Mouse (Mus musculus) testis, adult 2 months (tissue): ENCODE results near the gene Mapk8ip1. TPM values are rescaled to one million over a fixed set of nuclear protein-coding genes. Genes with fewer than 3 reads are reported as not detected.
"Not testable (repeated sequence)": the region's sequence is repeated elsewhere in the genome, so short reads cannot be mapped to it uniquely, and the experiment has no call there.

Source experiments
- H3K27ac ChIP-seq: fragments of 200-500 bp; 2 replicates; pipeline ENCODE4 v1.5.1; 2012; ENCODE audit warnings: low read depth, low read length; ENCODE audit not compliant: control insufficient read depth, insufficient read depth
- H3K27me3 ChIP-seq: fragments of 200-500 bp; 2 replicates; pipeline ENCODE4 v1.6.1; 2012; ENCODE audit warnings: mild to moderate bottlenecking, low read length, moderate library complexity; ENCODE audit not compliant: control insufficient read depth, insufficient read depth
- H3K36me3 ChIP-seq: fragments of 200-500 bp; 2 replicates; pipeline ENCODE4 v1.6.1; 2012; ENCODE audit warnings: mild to moderate bottlenecking, low read length; ENCODE audit not compliant: control insufficient read depth, insufficient read depth
- H3K4me1 ChIP-seq: fragments of 200-500 bp; 2 replicates; pipeline ENCODE4 v1.6.1; 2012; ENCODE audit warnings: low read length; ENCODE audit not compliant: control insufficient read depth, insufficient read depth
- H3K4me3 ChIP-seq: fragments of 200-500 bp; 2 replicates; pipeline ENCODE4 v1.5.1; 2012; ENCODE audit warnings: low read depth, mild to moderate bottlenecking, low read length, moderate library complexity, mixed read lengths; ENCODE audit not compliant: control insufficient read depth
- CTCF ChIP-seq: fragments of 200-500 bp; IDR thresholded peaks from 2 replicates; pipeline ENCODE4 v1.5.1; 2012; ENCODE audit warnings: low read depth, mild to moderate bottlenecking, inconsistent platforms, low read length, moderate library complexity; ENCODE audit not compliant: control insufficient read depth, insufficient read depth, insufficient replicate concordance
- POLR2A ChIP-seq: fragments of 200-500 bp; IDR thresholded peaks from 2 replicates; pipeline ENCODE4 v1.6.1; 2012; ENCODE audit warnings: low read depth, mild to moderate bottlenecking, inconsistent platforms, low read length, moderate library complexity; ENCODE audit not compliant: control insufficient read depth
- polyA plus RNA-seq: library from polyadenylated mRNA; depleted of rRNA; stranded (reverse); fragments of >200 nt; gene quantifications from 2 replicates; pipeline ENCODE4 v1.2.3, GENCODE M21; 2012

Gene Mapk8ip1
- polyA plus RNA-seq, 1 experiment = 23.2 TPM

- Histone ChIP-seq H3K4me3 (no peak overlapping the region), H3K4me1 (no peaks in the 10 kb centered on the region), H3K36me3 (peaks cover 11% of the 10 kb centered on the region), H3K27ac (no peak overlapping the region), H3K27me3 (no peaks in the 10 kb centered on the region)
- TF ChIP-seq CTCF = no peak
- no peak for TF ChIP-seq POLR2A
Observed at GRCm38 (mm10) chr2:92411705-92412104, 10.6 kb upstream of the Mapk8ip1 start.

DNA sequence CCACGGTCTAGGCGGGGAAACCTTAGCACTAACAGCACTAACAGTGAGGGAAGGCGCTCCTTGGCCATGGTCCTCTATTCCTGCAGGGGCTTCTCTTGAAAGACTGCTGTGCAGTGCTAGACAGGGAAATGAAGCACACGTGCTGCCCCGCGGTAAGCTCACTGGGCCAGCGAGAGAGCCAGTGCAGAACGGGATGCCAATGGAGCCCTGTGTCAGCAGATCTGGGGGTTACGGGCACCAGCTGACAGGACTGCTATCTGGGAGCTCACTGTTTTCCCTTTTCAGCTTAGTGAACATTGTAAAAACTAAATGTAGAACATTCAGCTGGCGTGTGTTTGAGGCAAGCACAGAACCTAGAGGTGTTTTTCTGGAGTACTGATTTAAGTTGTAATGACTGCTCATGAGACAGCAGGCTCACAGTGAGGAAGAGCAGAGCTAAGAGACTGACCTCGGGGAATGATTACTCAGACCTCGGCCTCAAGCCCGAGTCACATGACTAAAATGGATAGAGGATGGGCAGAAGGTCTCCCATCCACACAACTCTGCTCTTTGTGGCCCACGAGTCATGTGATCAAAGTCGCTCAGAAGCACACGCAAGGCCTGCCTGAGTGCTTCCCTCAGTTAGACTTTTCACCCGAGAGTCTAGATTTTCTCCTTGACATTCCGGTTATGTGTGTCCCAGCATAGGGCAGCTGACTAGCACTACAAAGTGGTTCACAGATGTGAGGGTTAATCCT lies 7.4 kb upstream of the Mapk8ip1 start:
- peaks cover 8% of the 10 kb centered on the region for H3K36me3 ChIP-seq
- H3K27me3 ChIP-seq = no peaks in the 10 kb centered on the region
- H3K4me3 ChIP-seq = no peak overlapping the region
- TF ChIP-seq CTCF (no peak), POLR2A (no peak)
- peaks cover 2% of the 10 kb centered on the region; the same call in 1 of the 2 replicates for H3K4me1 ChIP-seq
- no peak overlapping the region for H3K27ac ChIP-seq

- no peak overlapping the region for H3K27ac ChIP-seq
- TF ChIP-seq POLR2A (no peak), CTCF (no peak)
- peaks cover 2% of the 10 kb centered on the region; the same call in 1 of the 2 replicates for H3K36me3 ChIP-seq
- H3K27me3 ChIP-seq = no peaks in the 10 kb centered on the region
- H3K4me3 ChIP-seq = no peak overlapping the region
- peaks cover 9% of the 10 kb centered on the region for H3K4me1 ChIP-seq
Observed at GRCm38 (mm10) chr2:92405687-92406086, 4.6 kb upstream of the Mapk8ip1 start.

DNA sequence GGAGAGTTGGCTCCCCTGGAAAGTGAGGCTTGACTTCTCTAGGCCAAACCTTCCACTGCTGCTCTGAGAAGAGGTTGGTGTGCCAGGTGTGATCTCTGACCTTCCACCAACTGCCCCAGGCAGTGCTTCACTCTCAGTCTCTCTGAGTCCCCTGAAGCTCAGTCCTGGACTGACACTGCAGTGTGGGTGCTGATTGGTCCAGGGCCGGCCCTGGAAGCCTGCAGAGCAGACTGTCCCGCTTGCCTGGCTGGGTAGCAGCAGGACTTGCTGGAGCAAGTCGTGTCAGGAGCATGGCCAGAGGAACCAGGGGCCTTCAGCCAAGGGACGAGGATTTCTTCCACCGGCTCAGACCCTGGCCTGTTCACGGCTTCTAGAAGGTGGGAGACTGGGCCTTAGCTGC lies 3.7 kb upstream of the Mapk8ip1 start:
- Histone ChIP-seq H3K4me1 (peaks cover 13% of the 10 kb centered on the region), H3K36me3 (peaks cover 2% of the 10 kb centered on the region; the same call in 1 of the 2 replicates), H3K27ac (no peak overlapping the region), H3K27me3 (no peaks in the 10 kb centered on the region), H3K4me3 (no peak overlapping the region)
- TF ChIP-seq CTCF (no peak), POLR2A (no peak)

- H3K4me1 ChIP-seq = peaks cover 13% of the 10 kb centered on the region
- no peaks in the 10 kb centered on the region for H3K27me3 ChIP-seq
- H3K36me3 ChIP-seq = peaks cover 2% of the 10 kb centered on the region; the same call in 1 of the 2 replicates
- no peak overlapping the region for H3K4me3 ChIP-seq
- no peak overlapping the region for H3K27ac ChIP-seq
- TF ChIP-seq CTCF = no peak
- TF ChIP-seq POLR2A = no peak
Observed at GRCm38 (mm10) chr2:92403776-92404319, 2.8 kb upstream of the Mapk8ip1 start.

- TF ChIP-seq POLR2A (no peak), CTCF (no peak)
- Histone ChIP-seq H3K27me3 (no peaks in the 10 kb centered on the region), H3K27ac (no peak overlapping the region), H3K4me1 (peaks cover 13% of the 10 kb centered on the region), H3K4me3 (no peak overlapping the region), H3K36me3 (no peaks in the 10 kb centered on the region)
Observed at GRCm38 (mm10) chr2:92402591-92403326, 1.7 kb upstream of the Mapk8ip1 start.

- Histone ChIP-seq H3K27me3 (no peaks in the 10 kb centered on the region), H3K27ac (no peak overlapping the region), H3K4me3 (peak overlapping the region; percentile 64), H3K4me1 (peaks cover 13% of the 10 kb centered on the region), H3K36me3 (no peaks in the 10 kb centered on the region)
- TF ChIP-seq CTCF (no peak), POLR2A (no peak)
Observed at GRCm38 (mm10) chr2:92400682-92401081, 381 bp downstream of the Mapk8ip1 start.

DNA sequence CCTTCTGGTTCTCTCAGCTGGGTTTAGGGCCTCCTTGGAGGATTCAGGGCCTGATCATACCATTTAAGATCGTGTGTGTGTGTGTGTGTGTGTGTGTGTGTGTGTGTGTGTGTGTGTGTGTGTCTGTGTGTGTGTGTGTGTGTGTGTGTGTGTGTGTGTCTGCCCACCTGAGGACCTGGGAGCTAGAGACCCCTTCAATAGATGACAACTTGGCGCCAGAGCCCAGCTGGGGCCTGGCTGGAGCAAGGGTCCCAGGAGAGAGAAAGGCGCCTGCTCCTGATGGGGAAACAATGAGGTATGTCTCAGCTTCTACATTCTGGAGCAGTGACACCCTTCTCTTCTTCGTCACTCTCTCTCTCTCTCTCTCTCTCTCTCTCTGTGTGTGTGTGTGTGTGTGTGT lies 1.2 kb downstream of the Mapk8ip1 start:
- not testable (repeated sequence) for H3K4me3 ChIP-seq, H3K27me3 ChIP-seq, H3K36me3 ChIP-seq, H3K27ac ChIP-seq
- H3K4me1 ChIP-seq = peaks cover 11% of the 10 kb centered on the region
